Mouse (Mus musculus) testis, postnatal 14 days (tissue): ENCODE results near the gene Tmem106c.

ENCODE experiments used
- DNase-seq: peaks from one replicate; pipeline ENCODE4 v3.0.0; 2021; ENCODE audit warnings: low spot score

Gene Tmem106c

DNA sequence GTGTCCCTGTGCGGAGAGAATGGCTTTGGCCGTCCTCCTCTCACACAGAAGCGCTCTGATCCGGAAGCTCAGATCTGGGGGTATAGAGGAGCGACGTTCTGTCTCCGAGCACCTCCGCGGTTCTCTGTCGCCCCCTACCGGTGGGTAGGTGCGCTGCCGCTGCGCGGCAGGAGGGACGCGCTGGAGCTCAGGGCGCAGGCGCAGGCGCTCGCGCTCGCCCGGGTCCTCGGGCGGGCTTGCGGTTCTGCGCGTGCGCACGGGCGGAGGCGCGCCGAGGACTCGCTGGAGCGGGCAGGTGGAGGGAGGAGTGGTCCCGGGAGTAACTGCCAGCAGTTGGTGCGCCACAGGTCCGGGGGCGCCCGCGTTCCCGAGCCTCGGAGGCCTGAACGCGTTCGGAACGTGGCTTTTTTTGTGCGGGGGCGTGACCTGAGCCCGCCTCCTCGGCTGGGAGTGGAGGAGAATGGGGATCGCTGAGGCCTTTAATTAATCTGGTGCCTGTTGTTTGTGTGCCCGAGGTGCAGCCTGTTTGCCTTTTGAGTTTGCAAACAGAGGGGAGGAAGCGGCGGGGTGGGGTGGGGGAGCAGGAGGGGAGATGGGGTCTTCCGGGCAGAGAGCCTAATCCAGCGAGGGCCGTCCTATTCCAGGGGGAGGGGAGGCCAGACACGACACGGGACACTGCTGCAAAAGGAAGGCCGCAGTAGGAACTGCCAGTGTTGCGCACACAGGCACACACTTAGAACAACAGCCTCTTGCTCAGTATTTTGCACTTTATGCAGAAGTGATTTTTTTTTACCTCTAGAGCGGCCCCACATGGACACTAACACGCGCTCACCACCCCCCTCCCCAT lies at the start of gene Tmem106c:
Tmem106c (plus strand) TSS at position 212 of the 847 bp plus-strand sequence.
- peak; percentile 93 for DNase-seq

GRCm38 (mm10) chr15:97914331-97914747 lies 49.7 kb upstream of the Tmem106c start:
- DNase-seq, result no peak

DNA sequence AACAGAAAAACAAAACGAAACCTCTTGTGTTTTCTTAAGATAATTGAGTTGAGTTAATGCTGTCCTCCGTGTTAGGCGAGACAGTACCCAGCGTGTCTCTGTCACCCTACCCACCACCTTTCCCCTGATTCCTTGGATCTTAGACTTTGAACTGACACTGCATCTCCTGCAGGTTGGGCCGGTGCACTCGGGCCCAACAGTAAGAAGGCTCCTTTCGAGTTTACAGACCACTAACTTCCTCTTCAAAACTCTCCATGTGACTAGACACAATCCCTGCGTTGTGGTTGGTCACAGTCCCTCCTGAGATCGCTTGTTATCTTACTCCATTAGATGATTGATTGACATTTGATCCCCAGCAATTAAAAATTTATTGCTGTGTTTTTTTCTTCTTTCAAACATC lies 46.0 kb upstream of the Tmem106c start:
- DNase-seq, result no peak

DNA sequence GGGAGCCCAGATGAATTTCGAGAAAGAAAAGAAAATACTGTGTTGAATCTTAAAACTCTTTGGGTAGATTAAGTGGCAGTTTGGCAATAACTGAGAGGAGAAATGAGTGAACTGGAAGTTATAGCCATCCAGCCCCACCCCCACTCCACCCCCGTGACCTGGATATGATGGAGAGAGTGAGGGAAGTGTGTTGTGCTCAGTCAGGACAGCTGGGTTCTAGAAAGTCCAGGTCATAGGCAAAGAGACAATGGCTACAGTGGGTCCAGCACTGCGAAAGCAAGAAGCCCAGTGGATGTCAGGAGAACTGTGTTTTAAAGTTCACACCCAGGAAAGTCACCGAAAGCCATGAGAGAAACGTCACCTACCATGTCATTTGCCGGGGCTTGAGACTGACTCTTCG lies 44.8 kb upstream of the Tmem106c start:
- DNase-seq, result no peak

- no peak for DNase-seq
Measured at GRCm38 (mm10) chr15:97920306-97920705, 43.7 kb upstream of the Tmem106c start.

DNA sequence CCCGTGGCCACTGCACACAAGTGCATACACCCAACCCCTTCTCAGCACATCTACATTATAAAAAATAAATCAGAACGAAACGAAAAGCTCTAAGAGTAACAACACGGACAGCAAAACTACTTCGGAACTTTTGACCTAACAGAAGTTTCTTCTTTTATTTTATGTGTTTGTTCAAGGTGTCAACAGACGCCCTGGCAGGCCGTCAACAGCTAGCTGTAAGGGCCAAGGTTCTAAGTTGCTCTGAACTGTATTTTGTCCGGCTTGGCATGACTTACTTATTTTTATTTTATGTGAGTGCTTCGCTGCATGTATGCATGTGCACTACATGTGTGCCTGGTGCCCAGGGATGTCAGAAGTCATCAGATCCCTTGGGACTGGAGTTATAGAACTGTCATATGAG lies 42.2 kb upstream of the Tmem106c start:
- DNase-seq, result no peak

DNA sequence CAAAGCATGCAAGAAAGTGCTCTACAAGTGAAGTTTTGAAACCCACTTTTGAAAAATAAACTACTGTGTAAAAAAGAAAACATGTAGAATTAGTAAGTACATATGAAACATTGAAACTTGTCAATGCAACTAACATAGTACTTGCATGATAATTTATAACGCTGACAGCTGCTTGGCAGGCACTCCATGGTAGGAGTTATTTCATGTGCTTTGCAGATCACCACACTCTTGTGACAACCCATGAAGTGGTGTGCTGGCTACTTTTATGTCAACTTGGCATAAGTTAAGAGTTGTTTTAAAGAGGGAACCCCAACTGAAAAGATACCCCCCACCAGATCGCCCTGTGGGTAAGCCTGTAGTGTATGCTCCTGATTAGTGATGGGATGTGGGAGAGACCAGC lies 41.6 kb upstream of the Tmem106c start:
- no peak for DNase-seq

GRCm38 (mm10) chr15:97927018-97927417 lies 37.0 kb upstream of the Tmem106c start:
- DNase-seq, result no peak

- DNase-seq, result no peak
Measured at GRCm38 (mm10) chr15:97927821-97928220, 36.2 kb upstream of the Tmem106c start.

DNA sequence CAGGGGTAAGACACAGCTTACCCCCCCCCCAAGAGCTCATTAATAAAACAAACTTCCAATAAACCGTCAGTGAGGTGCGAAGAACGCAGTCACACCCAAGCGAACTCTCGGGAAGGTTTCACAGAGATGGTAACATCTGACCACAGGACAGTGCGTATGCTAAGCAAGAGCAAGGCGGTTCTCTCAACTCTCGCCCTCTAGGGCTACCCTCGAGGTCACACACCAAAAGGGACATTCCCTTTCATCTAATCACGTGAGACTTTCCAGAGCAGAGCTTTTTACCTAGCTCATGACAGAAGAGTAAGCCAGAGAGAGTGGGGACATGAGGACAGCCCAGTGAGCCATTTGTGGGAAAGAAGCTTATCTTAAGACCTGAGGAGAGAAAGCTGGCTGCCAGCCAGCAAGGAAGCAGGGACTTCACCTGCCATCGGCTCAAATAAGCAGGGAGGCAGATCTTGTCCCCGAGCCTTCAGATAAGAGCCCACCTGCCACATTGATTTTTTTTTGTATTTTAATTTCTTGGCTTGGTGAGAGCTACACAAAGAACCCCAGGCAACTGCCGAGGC lies 34.7 kb upstream of the Tmem106c start:
- no peak for DNase-seq

DNA sequence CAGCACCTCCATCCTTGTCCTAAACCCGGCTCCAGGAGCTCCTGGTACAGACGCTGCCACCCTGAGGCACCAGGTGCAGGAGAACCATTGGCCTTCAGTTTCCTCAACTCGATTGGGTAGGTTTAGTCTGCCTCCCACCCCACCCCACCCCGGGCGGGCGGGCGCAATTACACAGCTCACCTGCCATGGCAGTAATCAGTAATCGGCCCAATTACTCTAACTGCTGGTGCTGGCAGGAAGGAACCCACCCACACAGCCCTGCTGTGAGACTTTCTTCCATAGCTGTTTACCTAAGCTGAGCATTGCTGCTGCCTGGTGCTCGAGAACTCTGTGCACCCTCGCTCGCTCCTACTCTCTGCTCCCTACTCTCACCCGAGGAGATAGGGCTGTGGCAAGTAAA lies 31.6 kb upstream of the Tmem106c start:
- no peak for DNase-seq

DNA sequence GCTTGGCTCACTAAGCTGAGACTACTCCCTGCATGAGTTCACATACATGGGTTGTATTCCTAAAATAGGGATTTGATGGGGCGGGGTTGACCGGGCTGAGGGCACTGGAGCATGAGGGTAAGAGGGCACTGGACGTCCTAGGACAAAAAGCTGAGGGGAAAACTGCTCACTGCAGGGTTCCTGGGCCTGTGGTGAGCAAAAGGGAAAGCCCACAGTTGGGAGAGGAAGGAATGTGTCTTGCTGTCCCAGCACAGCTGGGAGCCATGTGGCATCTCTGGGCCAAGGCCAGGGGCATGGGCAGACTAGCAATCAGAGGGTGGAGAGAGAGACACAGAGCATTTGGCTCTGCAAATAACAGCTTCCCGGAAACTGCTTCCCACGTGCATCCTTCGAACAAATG lies 25.4 kb upstream of the Tmem106c start:
- DNase-seq, result no peak

- DNase-seq, result no peak
Measured at GRCm38 (mm10) chr15:97940088-97940487, 23.9 kb upstream of the Tmem106c start.

DNA sequence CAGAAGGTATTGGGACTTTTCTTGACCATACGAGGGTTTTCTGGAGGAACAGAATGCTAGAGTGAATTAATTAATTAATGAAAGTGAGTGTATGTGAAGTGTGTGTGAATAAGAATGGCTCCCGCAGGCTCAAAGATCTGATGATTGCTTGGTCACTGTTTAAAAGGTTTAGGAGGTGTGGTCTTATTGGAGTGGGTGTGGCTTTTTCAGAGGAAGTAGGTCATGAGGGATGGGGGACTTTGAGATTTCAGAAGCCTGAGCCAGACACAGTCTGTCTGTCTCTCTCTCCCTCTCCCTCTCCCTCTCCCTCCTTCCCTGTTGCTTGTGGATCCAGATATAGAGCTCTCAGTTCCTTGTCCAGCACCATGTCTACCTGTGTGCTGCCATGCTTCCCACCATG lies 22.7 kb upstream of the Tmem106c start:
- no peak for DNase-seq

DNA sequence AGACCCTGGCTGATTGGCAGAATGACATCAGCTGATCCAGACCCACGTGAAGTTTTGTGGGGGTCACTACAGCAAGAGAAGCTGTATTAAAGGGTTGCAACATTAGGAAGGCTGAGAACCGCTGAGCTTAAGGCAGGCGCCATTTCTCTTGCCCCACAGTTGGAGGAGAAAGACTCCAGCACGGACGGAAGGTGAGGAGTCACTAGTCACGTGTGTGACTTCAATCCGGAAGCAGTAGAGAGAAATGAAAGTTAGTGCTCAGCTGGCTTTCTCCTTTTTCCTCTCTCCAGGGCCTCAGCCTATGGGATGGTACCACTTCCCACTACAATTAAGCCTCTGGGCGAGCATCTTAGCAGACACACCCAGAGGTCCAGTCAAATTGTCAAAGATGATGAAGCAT lies 21.5 kb upstream of the Tmem106c start:
- DNase-seq, result no peak

- no peak for DNase-seq
Measured at GRCm38 (mm10) chr15:97943356-97943755, 20.6 kb upstream of the Tmem106c start.

DNA sequence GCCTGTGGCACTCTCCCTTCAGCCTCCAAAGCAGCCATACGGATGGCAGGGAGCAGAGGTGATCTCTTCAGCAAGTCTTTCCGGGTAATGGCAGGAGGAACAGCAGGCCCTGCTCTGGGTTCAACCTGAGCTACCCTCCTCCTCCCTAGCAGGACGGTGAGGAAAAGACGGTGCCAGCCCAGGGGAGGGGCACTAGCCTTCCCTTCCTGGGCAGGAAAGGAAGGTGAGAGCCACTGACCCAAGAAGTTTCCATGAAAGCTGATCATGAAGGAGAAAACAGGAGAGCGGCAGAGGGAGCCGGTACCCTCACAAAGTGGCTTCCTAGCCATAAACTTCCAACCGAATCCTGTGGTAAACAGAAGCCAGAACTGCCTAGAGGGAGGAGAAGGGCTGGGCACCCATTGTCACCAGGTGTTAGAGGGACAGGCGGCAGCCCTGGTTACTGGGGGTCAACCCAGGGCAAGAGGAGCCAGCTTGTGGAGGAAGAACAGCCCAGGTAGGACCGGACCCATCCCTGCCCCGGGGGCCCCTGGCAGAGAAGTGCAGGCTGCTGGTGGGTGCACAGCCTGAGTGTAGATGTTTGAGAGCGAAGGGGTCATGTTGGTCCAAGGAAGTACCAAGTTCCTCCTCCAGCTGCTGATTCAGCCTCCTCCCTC lies 19.0 kb upstream of the Tmem106c start:
- DNase-seq, result no peak

GRCm38 (mm10) chr15:97945656-97946315 lies 18.2 kb upstream of the Tmem106c start:
- DNase-seq, result no peak

DNA sequence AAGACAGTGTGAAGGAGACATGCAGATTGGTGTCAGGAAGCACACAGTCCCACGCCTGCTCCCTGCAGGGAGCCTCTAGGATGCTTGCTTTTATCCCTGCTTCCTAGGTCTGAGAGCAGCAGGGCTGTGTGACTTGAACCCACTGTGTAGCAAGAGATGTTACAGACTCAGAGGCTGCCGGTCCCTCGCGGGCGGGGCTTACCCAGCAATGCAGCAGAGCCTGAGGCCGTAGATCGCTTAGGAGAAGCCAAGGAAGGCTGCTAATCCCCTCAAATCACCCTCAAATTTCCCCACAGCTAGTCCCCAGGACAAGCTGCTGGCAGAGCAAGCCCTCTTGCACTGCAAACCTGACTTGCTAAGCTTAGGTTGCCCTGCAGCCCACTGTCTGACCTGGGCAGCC lies 15.3 kb upstream of the Tmem106c start:
- no peak for DNase-seq

DNA sequence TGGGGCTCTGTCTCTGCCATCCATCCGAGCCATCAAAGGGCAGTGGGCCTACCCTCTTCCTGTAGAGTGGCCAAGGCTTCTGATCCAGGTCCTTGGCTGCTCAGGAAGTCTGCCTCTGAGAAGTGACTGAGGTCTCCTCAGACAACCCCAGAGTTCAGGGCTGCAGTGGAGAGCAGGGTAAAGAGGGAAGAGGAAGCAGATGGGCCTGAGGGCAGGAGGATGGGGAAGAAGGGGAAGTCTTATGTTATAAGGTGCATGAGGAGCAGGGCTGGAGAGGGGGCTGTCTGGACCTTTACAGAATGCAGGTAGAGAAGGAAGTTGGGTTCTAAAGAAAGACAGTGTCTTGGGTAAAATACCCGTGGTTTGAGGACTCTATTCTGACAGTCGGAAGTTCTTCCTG lies 14.3 kb upstream of the Tmem106c start:
- DNase-seq, result no peak

GRCm38 (mm10) chr15:97950240-97950639 lies 13.8 kb upstream of the Tmem106c start:
- DNase-seq, result no peak

- peak; percentile 56 for DNase-seq
Measured at GRCm38 (mm10) chr15:97952137-97952888, 11.7 kb upstream of the Tmem106c start.
